Mouse (Mus musculus) limb, embryonic 14.5 days (tissue): ENCODE measurements at regions not wholly inside any gene's neighbourhood (a gene's known extent, or its start where the extent isn't known, plus 50 kb on each side); places are given as distances from the start of the nearest gene placed in this dataset.
A peak's percentile ranks its signal among the peaks of the same experiment; 100 is the strongest.

Experiments
- ATAC-seq: fragments of 200-750 bp; cut with Nextera tagmentation; 2 replicates; pipeline ENCODE4 v1.8.0; 2017; ENCODE audit warnings: low read depth, moderate number of reproducible peaks, moderate TSS enrichment; ENCODE audit not compliant: low FRiP score
- DNase-seq: peaks from one replicate; pipeline ENCODE4 v3.0.0-alpha.2; 2015; ENCODE audit warnings: low spot score
- H3K27ac ChIP-seq: fragments of 300-500 bp; sonication (generic); replicated peaks from 2 replicates; pipeline ENCODE4 v1.5.1; 2014; ENCODE audit warnings: low read depth, mild to moderate bottlenecking, low read length, moderate library complexity, mixed read lengths
- H3K27me3 ChIP-seq: fragments of 300-500 bp; sonication (generic); 2 replicates; pipeline ENCODE4 v1.6.1; 2014; ENCODE audit warnings: low read length, mixed read lengths; ENCODE audit not compliant: control insufficient read depth, insufficient read depth
- H3K36me3 ChIP-seq: fragments of 300-500 bp; sonication (generic); 2 replicates; pipeline ENCODE4 v1.6.1; 2014; ENCODE audit warnings: mild to moderate bottlenecking, low read length, moderate library complexity, mixed read lengths; ENCODE audit not compliant: control insufficient read depth, insufficient read depth
- H3K4me1 ChIP-seq: fragments of 300-500 bp; sonication (generic); 2 replicates; pipeline ENCODE4 v1.6.1; 2014; ENCODE audit warnings: antibody characterized with exemption, low read length, mixed read lengths; ENCODE audit not compliant: control insufficient read depth, insufficient read depth
- H3K4me2 ChIP-seq: fragments of 300-500 bp; sonication (generic); replicated peaks from 2 replicates; pipeline ENCODE4 v1.6.1; 2014; ENCODE audit warnings: low read depth, mild to moderate bottlenecking, low read length, moderate library complexity; ENCODE audit not compliant: severe bottlenecking
- H3K4me3 ChIP-seq: fragments of 300-500 bp; sonication (generic); replicated peaks from 2 replicates; pipeline ENCODE4 v1.5.1; 2014; ENCODE audit warnings: low read length
- H3K9ac ChIP-seq: fragments of 300-500 bp; sonication (generic); 2 replicates; pipeline ENCODE4 v1.6.1; 2014; ENCODE audit warnings: mild to moderate bottlenecking, low read depth, low read length, moderate library complexity; ENCODE audit not compliant: severe bottlenecking
- H3K9me3 ChIP-seq: fragments of 300-500 bp; sonication (generic); 2 replicates; pipeline ENCODE4 v1.6.1; 2016; ENCODE audit warnings: low read length; ENCODE audit not compliant: control insufficient read depth
- POLR2A ChIP-seq: fragments of 200-500 bp; IDR thresholded peaks from 2 replicates; pipeline ENCODE4 v1.8.0; 2012; ENCODE audit warnings: inconsistent platforms, mild to moderate bottlenecking, moderate library complexity, borderline replicate concordance; ENCODE audit not compliant: insufficient read depth, insufficient read length; ENCODE audit errors: extremely low read depth
- WGBS: fragments of 180-500 bp; shearing (Covaris S2); extraction: QIAGEN DNeasy Blood & Tissue Kit; methylation state at CpG from one replicate; pipeline ENCODE4 v1.1.7; 2014; 5-methylcytosine and 5-hydroxymethylcytosine counted together

GRCm38 (mm10) chr6:117071857-117072256, 96.5 kb upstream of the Cxcl12 start:
- no peak for ATAC-seq
- Histone ChIP-seq H3K4me1 (peaks cover 13% of the 10 kb centered on the region), H3K27ac (no peak overlapping the region), H3K36me3 (no peaks in the 10 kb centered on the region), H3K4me3 (no peak overlapping the region), H3K4me2 (no peak overlapping the region), H3K9me3 (no peaks in the 10 kb centered on the region), H3K27me3 (no peaks in the 10 kb centered on the region), H3K9ac (no peak overlapping the region)
- WGBS = 72% methylated on average over 8 of the region's 8 CpGs
- DNase-seq = no peak
- no peak for TF ChIP-seq POLR2A

GRCm38 (mm10) chr6:117079500-117079899, 88.8 kb upstream of the Cxcl12 start:
- no peak overlapping the region for H3K4me3 ChIP-seq
- no peaks in the 10 kb centered on the region for H3K27me3 ChIP-seq
- no peaks in the 10 kb centered on the region for H3K36me3 ChIP-seq
- peaks cover 13% of the 10 kb centered on the region for H3K4me1 ChIP-seq
- DNase-seq (no peak), ATAC-seq (no peak)
- no peaks in the 10 kb centered on the region for H3K9me3 ChIP-seq
- 40% methylated on average over 5 of the region's 5 CpGs for WGBS
- no peak for TF ChIP-seq POLR2A
- no peak overlapping the region for H3K27ac ChIP-seq
- H3K9ac ChIP-seq = no peak overlapping the region
- H3K4me2 ChIP-seq = no peak overlapping the region

- Histone ChIP-seq H3K27me3 (no peaks in the 10 kb centered on the region), H3K9ac (no peak overlapping the region), H3K9me3 (no peaks in the 10 kb centered on the region), H3K4me2 (no peak overlapping the region), H3K27ac (no peak overlapping the region), H3K4me1 (peaks cover 21% of the 10 kb centered on the region), H3K4me3 (no peak overlapping the region), H3K36me3 (no peaks in the 10 kb centered on the region)
- no peak; the same call in 1 of the 2 replicates for ATAC-seq
- WGBS = 37% methylated on average over 13 of the region's 13 CpGs
- DNase-seq = peak; percentile 73
- TF ChIP-seq POLR2A = no peak
These were observed 87.4 kb upstream of the Cxcl12 start for GRCm38 (mm10) chr6:117080973-117081372.

- Histone ChIP-seq H3K4me3 (no peak overlapping the region), H3K27me3 (no peaks in the 10 kb centered on the region), H3K9me3 (no peaks in the 10 kb centered on the region), H3K27ac (no peak overlapping the region), H3K9ac (no peak overlapping the region), H3K36me3 (no peaks in the 10 kb centered on the region), H3K4me1 (peaks cover 21% of the 10 kb centered on the region), H3K4me2 (no peak overlapping the region)
- DNase-seq = no peak
- no peak for TF ChIP-seq POLR2A
- no peak for ATAC-seq
- WGBS = 57% methylated on average over 6 of the region's 6 CpGs
These were observed 84.1 kb upstream of the Cxcl12 start for GRCm38 (mm10) chr6:117084211-117084610.

GRCm38 (mm10) chr6:117084833-117085500, 83.4 kb upstream of the Cxcl12 start:
- Histone ChIP-seq H3K36me3 (no peaks in the 10 kb centered on the region), H3K9ac (no peak overlapping the region), H3K9me3 (no peaks in the 10 kb centered on the region), H3K27me3 (no peaks in the 10 kb centered on the region), H3K4me1 (peaks cover 21% of the 10 kb centered on the region), H3K4me3 (no peak overlapping the region), H3K27ac (no peak overlapping the region), H3K4me2 (no peak overlapping the region)
- DNase-seq (no peak), ATAC-seq (no peak)
- WGBS = 55% methylated on average over 13 of the region's 13 CpGs
- no peak for TF ChIP-seq POLR2A
